Mouse (Mus musculus) heart, embryonic 14.5 days (tissue): ENCODE data around the gene Smyd2. TPM values are rescaled to one million over a fixed set of nuclear protein-coding genes. Genes with fewer than 3 reads are reported as not detected.

Source experiments
- ATAC-seq: fragments of 200-750 bp; cut with Nextera tagmentation; 2 replicates; pipeline ENCODE4 v1.8.0; 2017; ENCODE audit warnings: low read depth, moderate TSS enrichment; ENCODE audit not compliant: insufficient number of reproducible peaks, insufficient read depth, low FRiP score
- H3K27ac ChIP-seq, 2 experiments: fragments of 200-500 bp in 1 of 2; fragments of 300-500 bp in 1 of 2; sonication (generic) in 1 of 2; replicated peaks in 1 of 2; 2 replicates each; pipeline ENCODE4 v1.5.1; 2012 to 2014; ENCODE audit warnings: low read depth in 2 of 2, low read length in 2 of 2, control low read depth in 1 of 2, mild to moderate bottlenecking in 1 of 2, mixed read lengths in 1 of 2; ENCODE audit not compliant: control insufficient read depth in 1 of 2, insufficient read depth in 1 of 2
- H3K27me3 ChIP-seq: fragments of 300-500 bp; sonication (generic); 2 replicates; pipeline ENCODE4 v1.6.1; 2014; ENCODE audit warnings: mild to moderate bottlenecking, low read length, control low read depth; ENCODE audit not compliant: control insufficient read depth, insufficient read depth
- H3K36me3 ChIP-seq: fragments of 300-500 bp; sonication (generic); 2 replicates; pipeline ENCODE4 v1.6.1; 2014; ENCODE audit warnings: mild to moderate bottlenecking, control low read depth, low read length, mixed read lengths; ENCODE audit not compliant: control insufficient read depth, insufficient read depth
- H3K4me1 ChIP-seq, 2 experiments: fragments of 200-500 bp in 1 of 2; fragments of 300-500 bp in 1 of 2; sonication (generic) in 1 of 2; 2 replicates each; pipeline ENCODE4 v1.6.1; 2012 to 2014; ENCODE audit warnings: low read length in 2 of 2, control low read depth in 1 of 2, mixed read lengths in 1 of 2; ENCODE audit not compliant: control insufficient read depth in 2 of 2, insufficient read depth in 2 of 2
- H3K4me2 ChIP-seq: fragments of 300-500 bp; sonication (generic); 2 replicates; pipeline ENCODE4 v1.6.1; 2014; ENCODE audit warnings: mild to moderate bottlenecking, low read length
- H3K4me3 ChIP-seq, 2 experiments: fragments of 200-500 bp in 1 of 2; fragments of 300-500 bp in 1 of 2; sonication (generic) in 1 of 2; 2 replicates each; pipeline ENCODE4 v1.5.1; 2012 to 2014; ENCODE audit warnings: low read length in 2 of 2, mild to moderate bottlenecking in 2 of 2, control low read depth in 1 of 2, low read depth in 1 of 2, moderate library complexity in 1 of 2; ENCODE audit not compliant: control insufficient read depth in 1 of 2, insufficient read depth in 1 of 2
- H3K9ac ChIP-seq: fragments of 300-500 bp; sonication (generic); 2 replicates; pipeline ENCODE4 v1.6.1; 2014; ENCODE audit warnings: mild to moderate bottlenecking, low read length
- H3K9me3 ChIP-seq: fragments of 300-500 bp; sonication (generic); 2 replicates; pipeline ENCODE4 v1.6.1; 2016; ENCODE audit warnings: low read length, control low read depth; ENCODE audit not compliant: control insufficient read depth
- WGBS: fragments of 180-500 bp; shearing (Covaris S2); extraction: QIAGEN DNeasy Blood & Tissue Kit; methylation state at CpG from one replicate; pipeline ENCODE4 v1.1.7; 2014; 5-methylcytosine and 5-hydroxymethylcytosine counted together
- polyA plus RNA-seq: library from polyadenylated mRNA; unstranded; fragments of >200 nt; fragmentation: Nextera tagmentation; extraction: Ambion mirVana; gene quantifications from 2 replicates; pipeline ENCODE4 v1.2.1, GENCODE M21; 2014

Gene Smyd2
- polyA plus RNA-seq, 1 experiment from 2014 or later = 227 TPM

DNA sequence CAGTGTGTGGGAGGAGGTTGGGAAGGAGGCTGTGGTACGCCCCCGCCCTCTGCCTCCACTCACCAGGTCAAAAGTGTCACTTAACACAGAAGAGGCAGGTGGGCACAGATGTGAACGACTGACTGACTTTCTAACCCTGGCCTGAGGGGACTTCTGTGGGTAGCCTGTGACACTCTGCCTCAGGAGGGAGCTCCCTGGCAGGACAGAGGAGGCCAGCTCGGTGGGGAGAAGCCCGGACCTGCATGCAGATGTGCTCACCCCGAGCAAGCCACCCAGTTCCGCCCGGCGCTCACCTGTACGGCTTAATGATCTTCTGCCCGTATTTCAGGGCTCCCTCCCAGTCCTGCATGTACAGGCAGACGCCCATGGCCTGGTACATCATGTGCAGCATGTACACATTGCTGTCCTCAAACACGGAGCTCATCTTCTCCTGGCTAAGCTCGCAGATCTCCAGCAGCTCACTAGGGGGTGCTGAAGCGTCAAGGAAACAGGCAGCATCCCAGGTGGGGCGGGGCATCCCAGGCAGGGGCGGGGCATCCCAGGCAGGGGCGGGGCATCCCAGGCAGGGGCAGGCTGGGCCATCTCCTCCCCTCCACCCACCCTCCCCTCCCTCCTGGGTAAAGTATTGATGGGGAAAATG, 38.5 kb downstream of the Smyd2 start:
- peaks cover 8 to 18% of the 10 kb centered on the region in 2 experiments; a peak in 2 of 4 replicates for H3K4me1 ChIP-seq
- H3K27me3 ChIP-seq = no peaks in the 10 kb centered on the region
- H3K4me3 ChIP-seq = no peak overlapping the region
- no peak overlapping the region for H3K9ac ChIP-seq
- H3K9me3 ChIP-seq = no peaks in the 10 kb centered on the region
- peaks cover 84% of the 10 kb centered on the region for H3K36me3 ChIP-seq
- H3K27ac ChIP-seq = no peak overlapping the region
- no peak for ATAC-seq
- no peak overlapping the region for H3K4me2 ChIP-seq
- WGBS = 52% methylated on average over 18 of the region's 18 CpGs

DNA sequence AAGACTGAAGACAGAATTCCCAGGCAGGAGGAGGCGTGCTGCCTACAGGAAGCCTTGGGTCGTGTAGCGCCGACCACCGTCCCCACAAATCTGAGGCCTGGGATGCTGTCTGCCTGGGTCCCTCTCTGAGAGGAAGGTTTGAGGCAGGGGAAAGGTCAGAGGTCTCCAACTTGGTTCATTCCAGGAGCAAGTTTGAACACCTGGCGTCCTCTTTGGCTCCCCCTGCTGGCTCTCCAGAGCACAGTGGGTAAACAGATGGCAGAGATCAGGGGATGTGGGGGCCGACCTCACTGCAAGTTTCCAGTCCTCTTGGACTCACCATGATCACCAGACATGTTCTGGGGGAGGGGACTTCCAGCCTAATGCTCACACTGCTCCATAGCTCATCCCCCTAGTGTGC, 39.3 kb downstream of the Smyd2 start:
- H3K9ac ChIP-seq = no peak overlapping the region
- H3K4me1 ChIP-seq = peaks cover 3 to 12% of the 10 kb centered on the region in 2 experiments; a peak in 2 of 4 replicates
- ATAC-seq = no peak
- peaks cover 80% of the 10 kb centered on the region for H3K36me3 ChIP-seq
- no peaks in the 10 kb centered on the region for H3K9me3 ChIP-seq
- no peak overlapping the region for H3K4me2 ChIP-seq
- no peak overlapping the region for H3K4me3 ChIP-seq
- H3K27ac ChIP-seq = no peak overlapping the region
- WGBS = 54% methylated on average over 7 of the region's 7 CpGs
- H3K27me3 ChIP-seq = no peaks in the 10 kb centered on the region

DNA sequence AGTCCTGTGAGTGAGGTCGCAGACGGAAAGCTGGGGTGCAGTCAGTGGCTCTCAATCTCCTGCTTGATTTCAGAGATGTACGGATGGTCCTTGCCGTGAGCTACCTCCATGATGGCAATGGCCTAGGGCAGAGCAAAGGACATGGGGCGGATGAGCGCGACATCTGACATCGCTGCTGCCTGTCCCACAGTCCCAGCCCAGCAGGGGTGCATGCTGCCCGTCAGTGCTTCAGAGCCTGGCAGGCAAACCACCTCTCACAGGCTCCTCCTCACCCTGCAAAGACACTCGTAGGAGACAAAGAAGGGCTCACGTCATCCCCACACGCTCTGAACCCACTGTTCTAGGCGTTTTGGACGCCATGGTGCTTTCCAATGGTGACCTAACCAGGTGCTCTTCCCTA, 41.4 kb downstream of the Smyd2 start:
- H3K4me3 ChIP-seq = no peak overlapping the region
- no peak overlapping the region for H3K9ac ChIP-seq
- peak overlapping the region in 1 of 2 experiments; percentile 68; a peak in 1 of 4 replicates for H3K27ac ChIP-seq
- 82% methylated on average over 14 of the region's 14 CpGs for WGBS
- H3K9me3 ChIP-seq = no peaks in the 10 kb centered on the region
- H3K36me3 ChIP-seq = peaks cover 71% of the 10 kb centered on the region
- H3K27me3 ChIP-seq = no peaks in the 10 kb centered on the region
- no peak for ATAC-seq
- peaks cover 10 to 25% of the 10 kb centered on the region in 2 experiments for H3K4me1 ChIP-seq
- no peak overlapping the region for H3K4me2 ChIP-seq

DNA sequence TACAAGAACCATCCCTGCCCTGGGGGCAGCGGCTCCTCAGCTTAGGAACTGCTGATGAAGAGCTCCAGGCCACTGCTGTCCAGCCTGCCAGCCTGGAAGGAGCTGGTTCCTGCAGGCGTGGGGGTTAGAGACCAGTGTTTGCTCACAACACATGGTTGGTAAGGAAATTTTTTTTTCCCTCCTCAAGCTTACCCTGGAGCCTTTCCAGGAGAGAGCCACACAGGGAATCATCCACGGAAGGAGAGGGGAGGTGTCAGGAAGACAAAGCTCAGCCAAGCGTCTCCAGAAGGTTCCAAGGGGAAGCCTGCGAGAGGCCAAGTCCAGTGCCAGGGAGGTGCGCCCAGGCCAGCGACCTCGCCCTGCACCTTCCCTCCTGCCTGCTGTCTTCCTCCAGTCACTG, 42.2 kb downstream of the Smyd2 start:
- peak; percentile 37 for ATAC-seq
- 55% methylated on average over 8 of the region's 8 CpGs for WGBS
- Histone ChIP-seq H3K36me3 (peaks cover 63% of the 10 kb centered on the region), H3K27ac (peak overlapping the region; percentile 63 to 68), H3K9ac (peak overlapping the region; percentile 6; the same call in 1 of the 2 replicates), H3K4me3 (no peak overlapping the region), H3K4me1 (peaks cover 15 to 33% of the 10 kb centered on the region in 2 experiments), H3K4me2 (no peak overlapping the region), H3K9me3 (no peaks in the 10 kb centered on the region), H3K27me3 (no peaks in the 10 kb centered on the region)

DNA sequence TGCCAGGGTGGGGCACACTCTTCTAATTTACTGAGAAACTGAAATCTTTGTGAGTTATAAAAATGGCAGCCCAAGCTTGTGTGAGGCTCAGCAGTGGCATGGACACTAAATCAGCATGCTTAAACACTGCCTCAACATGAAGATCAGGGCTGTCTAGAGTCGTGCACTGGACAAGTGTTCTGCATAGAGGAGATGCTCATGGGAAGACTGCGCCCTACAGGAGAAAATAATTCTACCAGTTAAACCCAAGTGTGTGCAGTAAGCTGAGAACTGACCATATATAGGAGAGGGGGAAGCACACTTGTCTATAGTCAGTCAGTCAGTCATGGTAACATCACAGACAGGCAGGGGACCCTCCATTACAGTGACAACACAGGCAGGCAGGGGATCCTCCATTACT, 43.0 kb downstream of the Smyd2 start:
- ATAC-seq = no peak
- Histone ChIP-seq H3K9me3 (no peaks in the 10 kb centered on the region), H3K27me3 (no peaks in the 10 kb centered on the region), H3K9ac (no peak overlapping the region), H3K4me3 (no peak overlapping the region), H3K4me1 (peaks cover 22 to 41% of the 10 kb centered on the region in 2 experiments), H3K4me2 (no peak overlapping the region), H3K36me3 (peaks cover 55% of the 10 kb centered on the region), H3K27ac (peak overlapping the region; percentile 63 to 68)
- 48% methylated on average over 2 of the region's 2 CpGs for WGBS

DNA sequence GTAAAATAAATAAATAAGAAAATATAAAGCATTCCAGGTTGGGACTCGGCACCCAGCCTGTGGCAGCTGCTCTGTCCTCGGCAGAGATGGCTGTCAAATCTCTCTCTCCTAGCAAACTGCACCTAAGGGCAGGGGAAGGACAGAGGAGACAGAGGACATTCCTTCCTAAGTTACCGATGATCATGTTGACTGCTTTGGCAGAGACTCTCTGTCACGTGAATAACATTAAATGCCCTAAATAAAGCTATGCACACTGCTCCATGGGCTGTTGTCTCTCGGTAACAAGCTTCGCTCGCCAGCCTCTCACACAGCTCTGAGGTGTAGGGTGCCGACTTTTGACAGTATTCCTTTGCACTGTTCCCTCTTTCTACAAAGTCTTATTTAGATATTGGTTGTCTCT, 46.0 kb downstream of the Smyd2 start:
- Histone ChIP-seq H3K4me2 (peak overlapping the region; percentile 39), H3K9me3 (no peaks in the 10 kb centered on the region), H3K4me1 (peaks cover 31 to 49% of the 10 kb centered on the region in 2 experiments), H3K27ac (peak overlapping the region; percentile 63 to 73), H3K4me3 (no peak overlapping the region), H3K27me3 (no peaks in the 10 kb centered on the region), H3K9ac (peak overlapping the region; percentile 44), H3K36me3 (peaks cover 38% of the 10 kb centered on the region)
- peak; percentile 37 for ATAC-seq
- WGBS = 28% methylated on average over 8 of the region's 8 CpGs

DNA sequence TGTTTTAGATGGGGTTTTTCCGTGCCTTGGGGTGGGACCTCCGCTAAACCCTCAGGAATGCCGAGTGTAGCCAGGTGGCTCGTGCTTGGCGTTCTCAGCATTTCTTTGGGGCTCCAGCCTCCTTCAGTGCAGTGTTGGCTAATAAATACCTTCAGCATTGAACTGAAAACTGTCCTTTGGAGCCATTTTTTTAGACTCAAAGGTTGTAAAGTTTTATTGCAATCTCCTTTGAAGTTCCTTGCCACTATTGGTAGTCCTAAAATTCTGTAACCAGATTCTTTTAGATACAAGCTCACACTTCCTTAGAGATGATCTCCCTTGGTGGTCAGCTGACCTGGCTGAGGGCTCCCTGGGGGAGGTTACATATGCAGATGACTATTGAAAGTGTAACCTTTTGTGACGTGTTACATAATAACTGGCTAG, 46.7 kb downstream of the Smyd2 start:
- WGBS = 26% methylated on average over 6 of the region's 6 CpGs
- H3K9me3 ChIP-seq = no peaks in the 10 kb centered on the region
- H3K27me3 ChIP-seq = no peaks in the 10 kb centered on the region
- 0 out of 2 replicates have a peak overlapping the region, but pooled peaks have one; percentile 18 for H3K9ac ChIP-seq
- ATAC-seq = no peak
- H3K4me3 ChIP-seq = no peak overlapping the region
- H3K4me1 ChIP-seq = peaks cover 31 to 47% of the 10 kb centered on the region in 2 experiments
- no peak overlapping the region for H3K4me2 ChIP-seq
- H3K27ac ChIP-seq = 0 out of 4 replicates have a peak overlapping the region, but pooled peaks of 1 of the 2 experiments have one; percentile 26
- peaks cover 38% of the 10 kb centered on the region for H3K36me3 ChIP-seq
